Mouse (Mus musculus) liver, embryonic 12.5 days (tissue): Measurements from ENCODE around the gene Slc24a3. TPM values are rescaled to one million over a fixed set of nuclear protein-coding genes. Genes with fewer than 3 reads are reported as not detected.

Experiments used
- ATAC-seq: fragments of 200-750 bp; cut with Nextera tagmentation; 2 replicates; pipeline ENCODE4 v1.8.0; 2017; ENCODE audit warnings: moderate number of reproducible peaks, mild to moderate bottlenecking, moderate library complexity
- H3K27ac ChIP-seq: fragments of 300-500 bp; sonication (generic); 2 replicates; pipeline ENCODE4 v1.5.1; 2016; ENCODE audit warnings: mild to moderate bottlenecking
- H3K27me3 ChIP-seq: fragments of 300-500 bp; sonication (generic); replicated peaks from 2 replicates; pipeline ENCODE4 v1.6.1; 2016; ENCODE audit warnings: mild to moderate bottlenecking, moderate library complexity
- H3K36me3 ChIP-seq: fragments of 300-500 bp; sonication (generic); 2 replicates; pipeline ENCODE4 v1.6.1; 2016; ENCODE audit warnings: mild to moderate bottlenecking, moderate library complexity
- H3K4me1 ChIP-seq: fragments of 300-500 bp; sonication (generic); 2 replicates; pipeline ENCODE4 v1.6.1; 2016
- H3K4me2 ChIP-seq: fragments of 300-500 bp; sonication (generic); 2 replicates; pipeline ENCODE4 v1.6.1; 2016; ENCODE audit warnings: mild to moderate bottlenecking, moderate library complexity
- H3K4me3 ChIP-seq: fragments of 300-500 bp; sonication (generic); 2 replicates; pipeline ENCODE4 v1.5.1; 2016; ENCODE audit warnings: mild to moderate bottlenecking, moderate library complexity
- H3K9ac ChIP-seq: fragments of 300-500 bp; sonication (generic); 2 replicates; pipeline ENCODE4 v1.6.1; 2016; ENCODE audit warnings: mild to moderate bottlenecking, moderate library complexity
- H3K9me3 ChIP-seq: fragments of 300-500 bp; sonication (generic); replicated peaks from 2 replicates; pipeline ENCODE4 v1.6.1; 2016; ENCODE audit warnings: mild to moderate bottlenecking, moderate library complexity
- WGBS: fragments of 180-500 bp; shearing (Covaris S2); methylation state at CpG from one replicate; pipeline ENCODE4 v1.1.7; 2016; ENCODE audit not compliant: insufficient replicate concordance; 5-methylcytosine and 5-hydroxymethylcytosine counted together
- polyA plus RNA-seq: library from polyadenylated mRNA; unstranded; fragments of >200 nt; fragmentation: Nextera tagmentation; extraction: Ambion mirVana; gene quantifications from 2 replicates; pipeline ENCODE4 v1.2.1, GENCODE M21; 2016

Slc24a3 gene
- polyA plus RNA-seq, 1 experiment from 2014 or later: 1.6 TPM

GRCm38 (mm10) chr2:145331525-145331924 lies 164.0 kb downstream of the Slc24a3 start:
- H3K27me3 ChIP-seq: no peaks in the 10 kb centered on the region
- no peaks in the 10 kb centered on the region for H3K4me1 ChIP-seq
- no peaks in the 10 kb centered on the region for H3K9me3 ChIP-seq
- no peak overlapping the region for H3K27ac ChIP-seq
- no peaks in the 10 kb centered on the region for H3K36me3 ChIP-seq
- no peak overlapping the region for H3K4me2 ChIP-seq
- 56% methylated on average over 1 of the region's 1 CpGs for WGBS
- H3K4me3 ChIP-seq: no peak overlapping the region
- no peak overlapping the region for H3K9ac ChIP-seq
- no peak for ATAC-seq

- no peak overlapping the region for H3K4me3 ChIP-seq
- H3K4me2 ChIP-seq: no peak overlapping the region
- no peak for ATAC-seq
- H3K27ac ChIP-seq: no peak overlapping the region
- no peaks in the 10 kb centered on the region for H3K27me3 ChIP-seq
- no peaks in the 10 kb centered on the region for H3K36me3 ChIP-seq
- H3K9ac ChIP-seq: no peak overlapping the region
- H3K9me3 ChIP-seq: no peaks in the 10 kb centered on the region
- H3K4me1 ChIP-seq: no peaks in the 10 kb centered on the region
Measured at GRCm38 (mm10) chr2:145333466-145333865, 165.9 kb downstream of the Slc24a3 start.

DNA sequence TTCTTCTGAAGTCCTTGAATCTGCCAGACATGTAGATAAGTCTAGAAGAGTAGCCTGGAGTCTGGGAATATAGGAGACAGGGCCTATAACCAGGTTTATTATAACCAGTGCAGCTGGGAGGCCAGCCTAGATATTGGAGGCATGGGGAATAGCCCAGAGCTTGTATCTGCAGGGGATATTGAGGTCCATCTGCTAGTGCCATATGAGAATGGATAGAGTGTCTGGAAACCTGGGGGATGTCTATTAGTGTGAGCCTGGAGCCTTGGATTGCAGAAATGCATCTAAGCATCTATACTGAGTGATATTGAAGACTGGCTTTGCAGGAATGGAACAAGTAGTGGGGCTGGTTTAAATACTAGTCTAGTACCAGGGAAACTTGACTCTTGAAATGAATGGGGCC lies 168.9 kb downstream of the Slc24a3 start:
- Histone ChIP-seq H3K9ac (no peak overlapping the region), H3K4me3 (no peak overlapping the region), H3K4me2 (no peak overlapping the region), H3K9me3 (no peaks in the 10 kb centered on the region), H3K36me3 (no peaks in the 10 kb centered on the region), H3K27ac (no peak overlapping the region), H3K4me1 (no peaks in the 10 kb centered on the region), H3K27me3 (no peaks in the 10 kb centered on the region)
- no peak for ATAC-seq

GRCm38 (mm10) chr2:145340816-145341215 lies 173.3 kb downstream of the Slc24a3 start:
- Histone ChIP-seq H3K4me3 (no peak overlapping the region), H3K27ac (no peak overlapping the region), H3K9me3 (no peaks in the 10 kb centered on the region), H3K9ac (no peak overlapping the region), H3K36me3 (no peaks in the 10 kb centered on the region), H3K27me3 (no peaks in the 10 kb centered on the region), H3K4me2 (no peak overlapping the region), H3K4me1 (no peaks in the 10 kb centered on the region)
- WGBS: 67% methylated on average over 2 of the region's 2 CpGs
- no peak for ATAC-seq

GRCm38 (mm10) chr2:145342956-145343355 lies 175.4 kb downstream of the Slc24a3 start:
- ATAC-seq: no peak
- no peaks in the 10 kb centered on the region for H3K36me3 ChIP-seq
- no peaks in the 10 kb centered on the region for H3K4me1 ChIP-seq
- 51% methylated on average over 4 of the region's 4 CpGs for WGBS
- no peaks in the 10 kb centered on the region for H3K9me3 ChIP-seq
- no peak overlapping the region for H3K4me2 ChIP-seq
- no peak overlapping the region for H3K27ac ChIP-seq
- H3K9ac ChIP-seq: no peak overlapping the region
- no peaks in the 10 kb centered on the region for H3K27me3 ChIP-seq
- no peak overlapping the region for H3K4me3 ChIP-seq

GRCm38 (mm10) chr2:145344521-145344920 lies 177.0 kb downstream of the Slc24a3 start:
- no peaks in the 10 kb centered on the region for H3K36me3 ChIP-seq
- H3K9ac ChIP-seq: no peak overlapping the region
- H3K4me2 ChIP-seq: no peak overlapping the region
- no peak for ATAC-seq
- H3K4me3 ChIP-seq: no peak overlapping the region
- H3K9me3 ChIP-seq: no peaks in the 10 kb centered on the region
- no peak overlapping the region for H3K27ac ChIP-seq
- WGBS: 54% methylated on average over 1 of the region's 1 CpGs
- no peaks in the 10 kb centered on the region for H3K27me3 ChIP-seq
- H3K4me1 ChIP-seq: no peaks in the 10 kb centered on the region

- WGBS: 65% methylated on average over 1 of the region's 1 CpGs
Measured at GRCm38 (mm10) chr2:145353801-145354200, 186.2 kb downstream of the Slc24a3 start.

GRCm38 (mm10) chr2:145358236-145358942 lies 190.8 kb downstream of the Slc24a3 start:
- H3K4me1 ChIP-seq: no peaks in the 10 kb centered on the region
- H3K27me3 ChIP-seq: no peaks in the 10 kb centered on the region
- no peak overlapping the region for H3K4me3 ChIP-seq
- H3K4me2 ChIP-seq: no peak overlapping the region
- H3K36me3 ChIP-seq: no peaks in the 10 kb centered on the region
- no peak overlapping the region for H3K27ac ChIP-seq
- no peaks in the 10 kb centered on the region for H3K9me3 ChIP-seq
- H3K9ac ChIP-seq: no peak overlapping the region
- ATAC-seq: no peak
- 64% methylated on average over 6 of the region's 6 CpGs for WGBS

More at GRCm38 (mm10) chr2:145353801-145354200, 186.2 kb downstream of the Slc24a3 start:
- Histone ChIP-seq H3K27ac (no peak overlapping the region), H3K4me2 (no peak overlapping the region), H3K9ac (no peak overlapping the region), H3K36me3 (no peaks in the 10 kb centered on the region), H3K4me1 (no peaks in the 10 kb centered on the region), H3K9me3 (no peaks in the 10 kb centered on the region), H3K4me3 (no peak overlapping the region), H3K27me3 (no peaks in the 10 kb centered on the region)
- no peak for ATAC-seq

GRCm38 (mm10) chr2:145363604-145364003 lies 196.1 kb downstream of the Slc24a3 start:
- no peaks in the 10 kb centered on the region for H3K27me3 ChIP-seq
- ATAC-seq: no peak
- no peak overlapping the region for H3K27ac ChIP-seq
- no peaks in the 10 kb centered on the region for H3K36me3 ChIP-seq
- no peak overlapping the region for H3K9ac ChIP-seq
- H3K4me1 ChIP-seq: no peaks in the 10 kb centered on the region
- H3K4me3 ChIP-seq: no peak overlapping the region
- H3K9me3 ChIP-seq: no peaks in the 10 kb centered on the region
- H3K4me2 ChIP-seq: no peak overlapping the region
- 50% methylated on average over 2 of the region's 2 CpGs for WGBS

- no peak overlapping the region for H3K27ac ChIP-seq
- H3K4me1 ChIP-seq: no peaks in the 10 kb centered on the region
- H3K36me3 ChIP-seq: no peaks in the 10 kb centered on the region
- H3K4me2 ChIP-seq: no peak overlapping the region
- no peak overlapping the region for H3K4me3 ChIP-seq
- WGBS: 30% methylated on average over 2 of the region's 2 CpGs
- H3K9ac ChIP-seq: no peak overlapping the region
- H3K27me3 ChIP-seq: no peaks in the 10 kb centered on the region
- no peaks in the 10 kb centered on the region for H3K9me3 ChIP-seq
- ATAC-seq: no peak
Measured at GRCm38 (mm10) chr2:145368701-145369100, 201.1 kb downstream of the Slc24a3 start.

DNA sequence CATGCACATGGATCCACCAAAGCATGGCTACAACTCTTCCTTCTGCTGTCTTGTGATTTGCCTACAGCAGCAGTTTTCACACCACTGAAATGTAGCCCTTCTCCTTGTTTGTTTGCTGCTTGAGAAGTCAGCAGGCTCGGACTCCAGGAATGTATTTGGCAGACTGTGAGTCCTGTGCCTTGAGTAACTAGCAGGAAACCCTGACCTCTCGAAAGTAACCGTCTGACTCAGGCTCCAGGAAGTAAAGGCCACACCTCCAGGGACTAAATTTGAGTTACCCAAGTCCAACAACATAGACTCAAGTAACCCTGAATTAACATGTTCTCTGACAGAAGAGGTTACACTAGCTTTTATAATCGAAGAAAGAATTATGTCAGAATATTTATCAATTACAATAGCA lies 203.2 kb downstream of the Slc24a3 start:
- H3K9ac ChIP-seq: no peak overlapping the region
- no peaks in the 10 kb centered on the region for H3K4me1 ChIP-seq
- 34% methylated on average over 4 of the region's 4 CpGs for WGBS
- H3K4me3 ChIP-seq: no peak overlapping the region
- no peaks in the 10 kb centered on the region for H3K27me3 ChIP-seq
- no peak overlapping the region for H3K4me2 ChIP-seq
- H3K27ac ChIP-seq: no peak overlapping the region
- H3K36me3 ChIP-seq: no peaks in the 10 kb centered on the region
- ATAC-seq: no peak
- H3K9me3 ChIP-seq: no peaks in the 10 kb centered on the region

- H3K36me3 ChIP-seq: no peaks in the 10 kb centered on the region
- H3K27me3 ChIP-seq: no peaks in the 10 kb centered on the region
- H3K4me2 ChIP-seq: no peak overlapping the region
- H3K4me1 ChIP-seq: no peaks in the 10 kb centered on the region
- no peak for ATAC-seq
- no peak overlapping the region for H3K4me3 ChIP-seq
- H3K27ac ChIP-seq: no peak overlapping the region
- no peaks in the 10 kb centered on the region for H3K9me3 ChIP-seq
- no peak overlapping the region for H3K9ac ChIP-seq
- 74% methylated on average over 5 of the region's 5 CpGs for WGBS
Measured at GRCm38 (mm10) chr2:145373803-145374202, 206.2 kb downstream of the Slc24a3 start.
